Mouse (Mus musculus) hindbrain, postnatal 0 days (tissue): ENCODE measurements around the gene Mcrip2. TPM values are rescaled to one million over a fixed set of nuclear protein-coding genes. Genes with fewer than 3 reads are reported as not detected.

ENCODE experiments used
- ATAC-seq: fragments of 200-750 bp; cut with Nextera tagmentation; 2 replicates; pipeline ENCODE4 v1.8.0; 2017; ENCODE audit warnings: mild to moderate bottlenecking, moderate TSS enrichment, moderate library complexity
- DNase-seq: peaks from one replicate; pipeline ENCODE4 v3.0.0-alpha.2; 2015; ENCODE audit warnings: low spot score
- H3K27ac ChIP-seq: fragments of 300-500 bp; sonication (generic); 2 replicates; pipeline ENCODE4 v1.5.1; 2014; ENCODE audit warnings: mild to moderate bottlenecking
- H3K27me3 ChIP-seq: fragments of 300-500 bp; sonication (generic); 2 replicates; pipeline ENCODE4 v1.6.1; 2014; ENCODE audit warnings: low read length, mixed read lengths; ENCODE audit not compliant: insufficient read depth
- H3K36me3 ChIP-seq: fragments of 300-500 bp; sonication (generic); 2 replicates; pipeline ENCODE4 v1.6.1; 2014; ENCODE audit warnings: low read length, mixed read lengths; ENCODE audit not compliant: insufficient read depth
- H3K4me1 ChIP-seq: fragments of 300-500 bp; sonication (generic); 2 replicates; pipeline ENCODE4 v1.6.1; 2014; ENCODE audit warnings: antibody characterized with exemption, low read length, mixed read lengths; ENCODE audit not compliant: insufficient read depth
- H3K4me2 ChIP-seq: fragments of 300-500 bp; sonication (generic); 2 replicates; pipeline ENCODE4 v1.6.1; 2014; ENCODE audit warnings: low read depth, mild to moderate bottlenecking, low read length, moderate library complexity, mixed read lengths
- H3K4me3 ChIP-seq: fragments of 300-500 bp; sonication (generic); 2 replicates; pipeline ENCODE4 v1.5.1; 2014; ENCODE audit warnings: low read length
- H3K9ac ChIP-seq: fragments of 300-500 bp; sonication (generic); replicated peaks from 2 replicates; pipeline ENCODE4 v1.6.1; 2014; ENCODE audit warnings: mild to moderate bottlenecking, low read length, moderate library complexity, mixed read lengths
- H3K9me3 ChIP-seq: fragments of 300-500 bp; sonication (generic); 2 replicates; pipeline ENCODE4 v1.6.1; 2016; ENCODE audit warnings: low read length, mixed read lengths
- CTCF ChIP-seq: IDR thresholded peaks from 2 replicates; pipeline ENCODE4 v1.5.1; 2016; ENCODE audit warnings: antibody characterized with exemption, control low read depth, low read depth
- WGBS: fragments of 180-500 bp; shearing (Covaris S2); extraction: QIAGEN DNeasy Blood & Tissue Kit; methylation state at CpG from one replicate; pipeline ENCODE4 v1.1.7; 2014; 5-methylcytosine and 5-hydroxymethylcytosine counted together
- polyA plus RNA-seq: library from polyadenylated mRNA; unstranded; fragments of >200 nt; fragmentation: Nextera tagmentation; extraction: Ambion mirVana; gene quantifications from 2 replicates; pipeline ENCODE4 v1.2.1, GENCODE M21; 2015
- total RNA-seq: library from RNA; depleted of rRNA; stranded (reverse); fragments of >200 nt; gene quantifications from 2 replicates; pipeline ENCODE4 v1.2.3, GENCODE M21; 2014

The Mcrip2 gene
- total and polyA plus RNA-seq, 2 experiments from 2014 or later: 32.1 to 54.7 TPM

- TF ChIP-seq CTCF: no peak
- H3K27ac ChIP-seq: no peak overlapping the region
- H3K36me3 ChIP-seq: peaks cover 37% of the 10 kb centered on the region
- H3K27me3 ChIP-seq: no peaks in the 10 kb centered on the region
- peak overlapping the region; percentile 75 for H3K9ac ChIP-seq
- H3K4me2 ChIP-seq: peak overlapping the region; percentile 67
- no peak for DNase-seq
- 91% methylated on average over 4 of the region's 4 CpGs for WGBS
- H3K9me3 ChIP-seq: no peaks in the 10 kb centered on the region
- H3K4me3 ChIP-seq: peak overlapping the region; percentile 83
- no peak for ATAC-seq
- H3K4me1 ChIP-seq: peaks cover 7% of the 10 kb centered on the region; the same call in 1 of the 2 replicates
Observed at GRCm38 (mm10) chr17:25843122-25843521, 25.4 kb downstream of the Mcrip2 start.

GRCm38 (mm10) chr17:25842509-25842908 lies 26.1 kb downstream of the Mcrip2 start:
- no peak for TF ChIP-seq CTCF
- Histone ChIP-seq H3K27me3 (no peaks in the 10 kb centered on the region), H3K4me1 (peaks cover 11% of the 10 kb centered on the region), H3K27ac (no peak overlapping the region), H3K4me3 (no peak overlapping the region), H3K4me2 (no peak overlapping the region), H3K9ac (no peak overlapping the region), H3K36me3 (peaks cover 37% of the 10 kb centered on the region), H3K9me3 (no peaks in the 10 kb centered on the region)
- 74% methylated on average over 3 of the region's 3 CpGs for WGBS
- DNase-seq: no peak
- ATAC-seq: no peak

- no peak within 1 kb of the TSS for H3K4me2 ChIP-seq
- no peaks in the 10 kb centered on the region for H3K27me3 ChIP-seq
- peaks cover 37% of the 10 kb centered on the region for H3K36me3 ChIP-seq
- no peak within 1 kb of the TSS for H3K9ac ChIP-seq
- H3K27ac ChIP-seq: no peak within 1 kb of the TSS
- H3K9me3 ChIP-seq: no peaks in the 10 kb centered on the region
- no peak for ATAC-seq
- peaks cover 19% of the 10 kb centered on the region for H3K4me1 ChIP-seq
- TF ChIP-seq CTCF: no peak
- 94% methylated on average over 22 of the region's 22 CpGs for WGBS
- no peak within 1 kb of the TSS for H3K4me3 ChIP-seq
- DNase-seq: no peak
Observed at GRCm38 (mm10) chr17:25841117-25841880, 27.3 kb downstream of the Mcrip2 start, which contains the start of gene Gm20683. Gene Gm20683, minus strand, starts transcription at chr17:25841763.

GRCm38 (mm10) chr17:25840519-25840918 lies 28.0 kb downstream of the Mcrip2 start:
- DNase-seq (no peak), ATAC-seq (no peak)
- Histone ChIP-seq H3K4me3 (no peak overlapping the region), H3K9me3 (no peaks in the 10 kb centered on the region), H3K9ac (no peak overlapping the region), H3K36me3 (peaks cover 37% of the 10 kb centered on the region), H3K27me3 (no peaks in the 10 kb centered on the region), H3K4me1 (peaks cover 27% of the 10 kb centered on the region), H3K27ac (no peak overlapping the region), H3K4me2 (no peak overlapping the region)
- TF ChIP-seq CTCF: no peak
- 94% methylated on average over 6 of the region's 6 CpGs for WGBS

- H3K9ac ChIP-seq: no peak overlapping the region
- no peaks in the 10 kb centered on the region for H3K9me3 ChIP-seq
- ATAC-seq: no peak
- H3K4me3 ChIP-seq: no peak overlapping the region
- no peaks in the 10 kb centered on the region for H3K27me3 ChIP-seq
- 86% methylated on average over 14 of the region's 14 CpGs for WGBS
- no peak for TF ChIP-seq CTCF
- H3K4me2 ChIP-seq: no peak overlapping the region
- DNase-seq: no peak
- H3K27ac ChIP-seq: no peak overlapping the region
- peaks cover 37% of the 10 kb centered on the region for H3K36me3 ChIP-seq
- H3K4me1 ChIP-seq: peaks cover 36% of the 10 kb centered on the region
Observed at GRCm38 (mm10) chr17:25839455-25840235, 28.9 kb downstream of the Mcrip2 start.

GRCm38 (mm10) chr17:25838904-25839303 lies 29.7 kb downstream of the Mcrip2 start:
- peaks cover 43% of the 10 kb centered on the region for H3K4me1 ChIP-seq
- ATAC-seq (no peak), DNase-seq (no peak)
- no peak for TF ChIP-seq CTCF
- WGBS: 85% methylated on average over 4 of the region's 4 CpGs
- H3K4me2 ChIP-seq: no peak overlapping the region
- no peak overlapping the region for H3K9ac ChIP-seq
- H3K4me3 ChIP-seq: no peak overlapping the region
- H3K27ac ChIP-seq: no peak overlapping the region
- H3K9me3 ChIP-seq: no peaks in the 10 kb centered on the region
- peaks cover 37% of the 10 kb centered on the region for H3K36me3 ChIP-seq
- no peaks in the 10 kb centered on the region for H3K27me3 ChIP-seq
